Mouse (Mus musculus) heart, postnatal 0 days (tissue): ENCODE data around the gene 4931408C20Rik.

Experiments used
- CTCF ChIP-seq: IDR thresholded peaks from 2 replicates; pipeline ENCODE4 v1.5.1; 2016; ENCODE audit warnings: antibody characterized with exemption, control low read depth, low read depth
- EP300 ChIP-seq: IDR thresholded peaks from 2 replicates; pipeline ENCODE4 v1.6.1; 2016; ENCODE audit warnings: antibody characterized with exemption, low read depth

GRCm38 (mm10) chr1:26685383-26685782, 1.9 kb downstream of the 4931408C20Rik start:
- TF ChIP-seq CTCF (no peak), EP300 (no peak)
